Mouse (Mus musculus): ENCODE results near the gene Gse1. TPM values are rescaled to one million over a fixed set of nuclear protein-coding genes. Genes with fewer than 3 reads are reported as not detected.
A peak's percentile ranks its signal among the peaks of the same experiment; 100 is the strongest.

Gene Gse1
- polyA plus RNA-seq, 1 experiment from 2014 or later, result 22.6 TPM

GRCm38 (mm10) chr8:120442306-120443003, 214.2 kb downstream of the Gse1 start:
- Histone ChIP-seq H3K36me3 (ENCODE audit: control insufficient read depth, insufficient read depth, low read length) (no peaks in the 10 kb centered on the region), H3K4me1 (ENCODE audit: control insufficient read depth, insufficient read depth, low read length) (peaks cover 50% of the 10 kb centered on the region), H3K9me3 (replicated peaks; ENCODE audit: control insufficient read depth, low read length) (no peaks in the 10 kb centered on the region), H3K27me3 (replicated peaks; ENCODE audit: control insufficient read depth, insufficient read depth, low read length) (no peaks in the 10 kb centered on the region), H3K4me3 (ENCODE audit: low read depth, low read length) (no peak overlapping the region), H3K9ac (ENCODE audit: low read length) (no peak overlapping the region), H3K27ac (ENCODE audit: low read depth, low read length) (no peak overlapping the region), H3K4me2 (ENCODE audit: low read length) (no peak overlapping the region)
- WGBS, result 58% methylated on average over 4 of the region's 4 CpGs
- ATAC-seq (no peak), DNase-seq (ENCODE audit: low spot score) (no peak)

- no peak overlapping the region for H3K4me2 ChIP-seq (ENCODE audit: low read length)
- peaks cover 47% of the 10 kb centered on the region for H3K4me1 ChIP-seq (ENCODE audit: control insufficient read depth, insufficient read depth, low read length)
- WGBS, result 74% methylated on average over 10 of the region's 10 CpGs
- no peaks in the 10 kb centered on the region for H3K9me3 ChIP-seq (replicated peaks; ENCODE audit: control insufficient read depth, low read length)
- no peaks in the 10 kb centered on the region for H3K27me3 ChIP-seq (replicated peaks; ENCODE audit: control insufficient read depth, insufficient read depth, low read length)
- no peak overlapping the region for H3K27ac ChIP-seq (ENCODE audit: low read depth, low read length)
- H3K9ac ChIP-seq (ENCODE audit: low read length), result no peak overlapping the region
- H3K4me3 ChIP-seq (ENCODE audit: low read depth, low read length), result no peak overlapping the region
- DNase-seq (ENCODE audit: low spot score), result no peak
- no peaks in the 10 kb centered on the region for H3K36me3 ChIP-seq (ENCODE audit: control insufficient read depth, insufficient read depth, low read length)
- no peak for ATAC-seq
Observed at GRCm38 (mm10) chr8:120445249-120445648, 217.0 kb downstream of the Gse1 start.

- WGBS, result 7% methylated on average over 6 of the region's 6 CpGs
- Histone ChIP-seq H3K27me3 (replicated peaks; ENCODE audit: control insufficient read depth, insufficient read depth, low read length) (no peaks in the 10 kb centered on the region), H3K4me3 (ENCODE audit: low read depth, low read length) (no peak overlapping the region), H3K9me3 (replicated peaks; ENCODE audit: control insufficient read depth, low read length) (no peaks in the 10 kb centered on the region), H3K36me3 (ENCODE audit: control insufficient read depth, insufficient read depth, low read length) (no peaks in the 10 kb centered on the region), H3K27ac (ENCODE audit: low read depth, low read length) (peak overlapping the region; percentile 70), H3K4me1 (ENCODE audit: control insufficient read depth, insufficient read depth, low read length) (peaks cover 28% of the 10 kb centered on the region), H3K9ac (ENCODE audit: low read length) (no peak overlapping the region), H3K4me2 (ENCODE audit: low read length) (no peak overlapping the region)
- ATAC-seq, result peak; percentile 19; the same call in 1 of the 2 replicates
- DNase-seq (ENCODE audit: low spot score), result peak; percentile 62
Observed at GRCm38 (mm10) chr8:120448131-120448530, 219.9 kb downstream of the Gse1 start.

GRCm38 (mm10) chr8:120449139-120449538, 220.9 kb downstream of the Gse1 start:
- Histone ChIP-seq H3K4me1 (ENCODE audit: control insufficient read depth, insufficient read depth, low read length) (peaks cover 28% of the 10 kb centered on the region), H3K4me2 (ENCODE audit: low read length) (no peak overlapping the region; the same call in 1 of the 2 replicates), H3K36me3 (ENCODE audit: control insufficient read depth, insufficient read depth, low read length) (no peaks in the 10 kb centered on the region), H3K4me3 (ENCODE audit: low read depth, low read length) (no peak overlapping the region), H3K9me3 (replicated peaks; ENCODE audit: control insufficient read depth, low read length) (no peaks in the 10 kb centered on the region), H3K9ac (ENCODE audit: low read length) (no peak overlapping the region), H3K27ac (ENCODE audit: low read depth, low read length) (peak overlapping the region; percentile 81), H3K27me3 (replicated peaks; ENCODE audit: control insufficient read depth, insufficient read depth, low read length) (no peaks in the 10 kb centered on the region)
- DNase-seq (ENCODE audit: low spot score), result no peak
- ATAC-seq, result peak; percentile 6; the same call in 1 of the 2 replicates
- 84% methylated on average over 4 of the region's 4 CpGs for WGBS

GRCm38 (mm10) chr8:120449608-120450031, 221.4 kb downstream of the Gse1 start:
- Histone ChIP-seq H3K9me3 (replicated peaks; ENCODE audit: control insufficient read depth, low read length) (no peaks in the 10 kb centered on the region), H3K36me3 (ENCODE audit: control insufficient read depth, insufficient read depth, low read length) (no peaks in the 10 kb centered on the region), H3K4me2 (ENCODE audit: low read length) (peak overlapping the region; percentile 34), H3K27me3 (replicated peaks; ENCODE audit: control insufficient read depth, insufficient read depth, low read length) (no peaks in the 10 kb centered on the region), H3K27ac (ENCODE audit: low read depth, low read length) (peak overlapping the region; percentile 81), H3K9ac (ENCODE audit: low read length) (peak overlapping the region; percentile 32; the same call in 1 of the 2 replicates), H3K4me1 (ENCODE audit: control insufficient read depth, insufficient read depth, low read length) (peaks cover 28% of the 10 kb centered on the region), H3K4me3 (ENCODE audit: low read depth, low read length) (no peak overlapping the region)
- ATAC-seq, result peak; percentile 73
- 5% methylated on average over 17 of the region's 17 CpGs for WGBS
- DNase-seq (ENCODE audit: low spot score), result peak; percentile 81

- no peaks in the 10 kb centered on the region for H3K9me3 ChIP-seq (replicated peaks; ENCODE audit: control insufficient read depth, low read length)
- H3K27me3 ChIP-seq (replicated peaks; ENCODE audit: control insufficient read depth, insufficient read depth, low read length), result no peaks in the 10 kb centered on the region
- H3K27ac ChIP-seq (ENCODE audit: low read depth, low read length), result no peak overlapping the region
- no peak overlapping the region for H3K4me2 ChIP-seq (ENCODE audit: low read length)
- no peak overlapping the region for H3K4me3 ChIP-seq (ENCODE audit: low read depth, low read length)
- H3K9ac ChIP-seq (ENCODE audit: low read length), result no peak overlapping the region
- ATAC-seq (no peak), DNase-seq (ENCODE audit: low spot score) (no peak)
- 81% methylated on average over 2 of the region's 2 CpGs for WGBS
- no peaks in the 10 kb centered on the region for H3K36me3 ChIP-seq (ENCODE audit: control insufficient read depth, insufficient read depth, low read length)
- H3K4me1 ChIP-seq (ENCODE audit: control insufficient read depth, insufficient read depth, low read length), result peaks cover 50% of the 10 kb centered on the region
Observed at GRCm38 (mm10) chr8:120452111-120452510, 223.9 kb downstream of the Gse1 start.

GRCm38 (mm10) chr8:120454404-120454803, 226.1 kb downstream of the Gse1 start:
- H3K9ac ChIP-seq (ENCODE audit: low read length), result no peak overlapping the region
- H3K9me3 ChIP-seq (replicated peaks; ENCODE audit: control insufficient read depth, low read length), result no peaks in the 10 kb centered on the region
- WGBS, result 84% methylated on average over 6 of the region's 6 CpGs
- no peak overlapping the region for H3K4me3 ChIP-seq (ENCODE audit: low read depth, low read length)
- no peaks in the 10 kb centered on the region for H3K27me3 ChIP-seq (replicated peaks; ENCODE audit: control insufficient read depth, insufficient read depth, low read length)
- H3K4me1 ChIP-seq (ENCODE audit: control insufficient read depth, insufficient read depth, low read length), result peaks cover 48% of the 10 kb centered on the region
- H3K4me2 ChIP-seq (ENCODE audit: low read length), result no peak overlapping the region
- H3K27ac ChIP-seq (ENCODE audit: low read depth, low read length), result peak overlapping the region; percentile 58; the same call in 1 of the 2 replicates
- DNase-seq (ENCODE audit: low spot score) (no peak), ATAC-seq (no peak)
- H3K36me3 ChIP-seq (ENCODE audit: control insufficient read depth, insufficient read depth, low read length), result no peaks in the 10 kb centered on the region

GRCm38 (mm10) chr8:120460375-120460774, 232.1 kb downstream of the Gse1 start:
- H3K4me1 ChIP-seq (ENCODE audit: control insufficient read depth, insufficient read depth, low read length), result peaks cover 60% of the 10 kb centered on the region
- no peaks in the 10 kb centered on the region for H3K9me3 ChIP-seq (replicated peaks; ENCODE audit: control insufficient read depth, low read length)
- no peaks in the 10 kb centered on the region for H3K36me3 ChIP-seq (ENCODE audit: control insufficient read depth, insufficient read depth, low read length)
- H3K9ac ChIP-seq (ENCODE audit: low read length), result peak overlapping the region; percentile 22; the same call in 1 of the 2 replicates
- peak overlapping the region; percentile 90 for H3K27ac ChIP-seq (ENCODE audit: low read depth, low read length)
- ATAC-seq, result peak; percentile 57
- H3K4me3 ChIP-seq (ENCODE audit: low read depth, low read length), result no peak overlapping the region
- peak; percentile 79 for DNase-seq (ENCODE audit: low spot score)
- 12% methylated on average over 6 of the region's 6 CpGs for WGBS
- no peak overlapping the region for H3K4me2 ChIP-seq (ENCODE audit: low read length)
- no peaks in the 10 kb centered on the region for H3K27me3 ChIP-seq (replicated peaks; ENCODE audit: control insufficient read depth, insufficient read depth, low read length)

- WGBS, result 46% methylated on average over 15 of the region's 15 CpGs
- no peak overlapping the region for H3K4me2 ChIP-seq (ENCODE audit: low read length)
- H3K27ac ChIP-seq (ENCODE audit: low read depth, low read length), result peak overlapping the region; percentile 44; the same call in 1 of the 2 replicates
- H3K4me1 ChIP-seq (ENCODE audit: control insufficient read depth, insufficient read depth, low read length), result peaks cover 62% of the 10 kb centered on the region
- no peaks in the 10 kb centered on the region for H3K36me3 ChIP-seq (ENCODE audit: control insufficient read depth, insufficient read depth, low read length)
- no peaks in the 10 kb centered on the region for H3K27me3 ChIP-seq (replicated peaks; ENCODE audit: control insufficient read depth, insufficient read depth, low read length)
- H3K4me3 ChIP-seq (ENCODE audit: low read depth, low read length), result no peak overlapping the region
- no peak for DNase-seq (ENCODE audit: low spot score)
- H3K9ac ChIP-seq (ENCODE audit: low read length), result peak overlapping the region; percentile 17; the same call in 1 of the 2 replicates
- no peaks in the 10 kb centered on the region for H3K9me3 ChIP-seq (replicated peaks; ENCODE audit: control insufficient read depth, low read length)
- no peak for ATAC-seq
Observed at GRCm38 (mm10) chr8:120462119-120462551, 233.9 kb downstream of the Gse1 start.
